Mouse (Mus musculus) liver, adult (tissue): ENCODE measurements around the gene Tln1.

Experiments used
- GATA4 ChIP-seq: IDR thresholded peaks from 2 replicates; pipeline ENCODE4 v1.6.1; 2014; ENCODE audit warnings: mild to moderate bottlenecking, low read length; ENCODE audit not compliant: insufficient replicate concordance

The Tln1 gene

DNA sequence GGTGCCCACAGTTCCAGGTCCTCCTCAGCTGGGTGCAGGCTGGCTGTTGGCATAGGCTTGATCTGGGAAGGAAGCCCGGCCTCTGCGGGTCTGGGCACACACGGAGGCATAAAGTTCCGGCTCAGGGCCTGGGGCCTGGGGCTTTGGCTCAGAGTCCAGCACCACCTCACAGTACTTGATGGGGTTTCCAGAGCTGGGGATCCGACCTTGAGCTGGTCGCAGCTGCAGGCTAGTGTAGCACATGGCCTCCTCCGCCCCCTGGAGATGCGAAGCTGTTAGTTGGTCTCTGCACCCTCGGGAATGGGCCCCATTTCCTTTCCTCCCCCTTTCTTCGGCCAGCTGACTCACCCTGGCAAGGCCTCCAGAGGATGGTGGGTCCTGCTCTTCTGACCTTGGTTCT is 79.9 kb downstream of the Tln1 start:
- no peak for TF ChIP-seq GATA4

DNA sequence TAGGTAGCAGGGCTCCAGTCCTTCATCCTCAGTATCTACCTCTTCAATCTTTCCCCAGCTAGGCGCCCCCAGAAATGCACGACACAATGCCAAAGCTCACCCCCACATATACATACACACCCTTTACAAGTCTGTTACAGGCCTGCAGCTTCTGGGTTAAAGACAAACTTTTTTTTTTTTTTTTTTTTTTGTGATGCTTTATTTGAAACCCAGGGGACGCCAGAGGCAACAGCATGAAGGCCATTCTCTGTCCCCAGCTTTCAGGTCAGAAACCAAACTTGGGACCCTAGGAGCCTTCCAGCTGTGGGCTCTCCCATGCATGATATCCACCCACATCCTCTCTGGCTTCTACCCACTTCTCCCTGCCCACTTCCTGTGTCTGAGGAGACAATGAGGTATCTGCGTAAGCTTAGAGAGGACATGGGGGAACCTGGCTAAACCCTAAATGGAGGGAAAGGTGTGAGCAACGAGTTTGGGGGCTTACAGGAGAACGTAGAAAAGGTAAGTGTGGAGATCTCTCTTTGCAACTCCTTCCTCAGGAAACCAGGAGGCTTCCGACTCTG is 80.5 kb downstream of the Tln1 start:
- no peak for TF ChIP-seq GATA4
